Mouse (Mus musculus) spleen, postnatal 36 days (tissue): ENCODE data around the gene Tbc1d21.

ENCODE experiments used
- DNase-seq, 2 experiments: peaks; one replicate each; pipeline ENCODE4 v3.0.0; 2022; ENCODE audit warnings: low spot score in 2 of 2, mixed read lengths in 1 of 2

The Tbc1d21 gene

DNA sequence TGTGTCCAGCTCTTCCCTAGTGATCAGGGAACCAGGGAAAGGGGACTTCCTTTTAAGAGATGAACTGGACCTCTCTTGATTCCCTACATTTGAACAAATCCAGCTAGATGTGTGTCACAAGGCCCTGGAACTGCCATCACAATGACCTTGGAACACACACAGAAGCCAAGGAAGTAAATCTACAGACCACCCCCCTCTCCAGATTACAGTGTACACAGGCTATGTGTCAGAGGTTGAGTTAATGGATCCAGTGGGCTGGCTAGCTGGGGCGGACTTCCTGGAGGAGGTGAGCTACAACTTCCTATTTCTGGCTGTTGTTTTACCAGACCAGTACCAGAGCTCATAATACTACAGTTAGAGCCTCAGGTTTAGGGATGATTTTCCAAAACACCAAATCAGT, at the start of gene Tbc1d21:
TSS of gene Tbc1d21 (minus strand) at position 101 of the 400 bp plus-strand sequence.
- DNase-seq, result no peak

DNA sequence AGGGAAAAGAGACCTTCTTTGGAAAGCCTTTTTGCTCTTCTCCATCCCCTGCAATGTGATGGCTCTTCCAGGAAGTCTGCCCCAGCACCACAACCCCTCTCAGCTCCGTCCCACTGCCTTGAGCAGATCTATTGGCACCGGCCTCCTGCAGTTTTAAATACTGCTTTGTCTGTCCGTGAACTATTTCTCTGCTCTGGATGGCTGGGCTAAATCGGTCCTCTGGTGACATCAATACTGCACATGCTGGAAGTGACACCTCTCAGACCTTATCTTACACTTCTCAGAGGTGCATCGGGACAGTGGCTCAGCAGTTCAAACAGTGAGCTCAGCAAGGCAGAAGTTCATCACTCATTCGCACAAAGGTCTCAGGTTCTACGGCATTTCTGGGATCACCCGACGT, 41.3 kb upstream of the Tbc1d21 start:
- DNase-seq, result no peak

DNA sequence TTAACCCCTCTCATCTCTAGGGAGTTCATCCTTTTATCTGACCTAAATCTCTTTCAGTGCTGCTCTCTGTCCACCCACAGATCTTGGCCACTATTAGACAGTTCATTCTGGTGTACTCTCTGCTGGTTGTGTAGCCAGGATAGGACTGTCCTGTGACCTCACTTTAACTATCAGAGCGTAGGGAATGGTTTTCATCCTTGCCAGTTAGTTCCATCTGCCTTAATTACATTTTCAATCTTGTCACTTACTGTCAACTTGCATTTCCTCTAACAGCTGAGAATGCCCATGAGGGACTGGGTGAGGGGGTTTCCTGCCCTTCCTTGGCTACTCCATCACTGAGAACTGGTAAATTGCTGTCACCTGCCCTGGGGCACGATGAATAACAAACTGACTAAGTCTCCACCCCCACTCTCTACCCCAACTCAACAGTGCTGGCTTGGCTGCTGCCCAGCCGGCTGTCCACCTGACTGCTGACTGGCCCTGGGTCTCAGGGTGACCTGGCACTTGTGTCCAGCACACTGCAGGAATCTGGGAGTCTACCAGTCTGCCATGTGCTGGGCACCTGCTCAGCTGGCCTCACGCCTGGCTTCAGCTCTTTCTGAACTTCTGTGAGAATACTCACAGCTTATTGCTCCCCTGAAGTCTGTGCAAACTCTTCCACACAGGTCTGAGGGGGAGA, 39.9 kb upstream of the Tbc1d21 start:
- no peak for DNase-seq

DNA sequence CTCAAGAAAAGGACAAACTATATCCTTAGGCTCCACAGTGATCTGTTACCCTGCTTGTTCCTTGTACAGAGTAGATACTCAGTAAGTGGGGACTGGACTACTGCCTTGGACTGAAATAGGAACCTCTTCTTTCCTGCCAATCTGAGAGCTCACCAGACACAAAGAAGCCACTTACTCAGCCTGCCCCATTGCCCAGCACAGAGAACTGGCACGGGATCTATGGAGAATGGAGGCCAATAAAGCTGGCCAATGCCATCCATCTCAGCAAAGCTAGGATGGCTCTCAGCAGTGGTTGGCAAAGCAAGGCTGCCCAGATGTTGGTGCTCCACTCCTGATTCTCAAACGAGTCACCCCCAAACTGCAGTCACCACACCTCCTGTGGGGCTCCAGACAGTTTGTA, 39.0 kb upstream of the Tbc1d21 start:
- no peak for DNase-seq

DNA sequence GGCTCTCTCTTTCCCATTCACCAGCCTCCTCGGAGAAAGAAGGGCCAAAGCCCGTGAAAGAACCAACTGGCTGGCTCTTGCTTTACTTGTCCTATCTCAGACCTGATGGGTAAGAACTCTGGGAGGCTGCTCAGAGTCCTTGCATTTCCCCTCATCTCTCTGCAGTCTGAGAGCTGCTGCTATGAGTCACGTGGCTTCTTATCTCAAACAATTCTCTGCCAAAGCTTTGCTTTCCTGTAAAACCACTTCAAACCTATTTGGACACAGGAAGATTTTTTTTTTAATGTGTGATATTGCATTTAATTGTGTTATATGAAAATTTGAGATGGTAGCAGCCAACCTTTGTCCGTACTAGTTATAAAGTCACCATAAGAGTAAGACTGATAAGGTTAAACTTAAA, 34.2 kb upstream of the Tbc1d21 start:
- no peak for DNase-seq

DNA sequence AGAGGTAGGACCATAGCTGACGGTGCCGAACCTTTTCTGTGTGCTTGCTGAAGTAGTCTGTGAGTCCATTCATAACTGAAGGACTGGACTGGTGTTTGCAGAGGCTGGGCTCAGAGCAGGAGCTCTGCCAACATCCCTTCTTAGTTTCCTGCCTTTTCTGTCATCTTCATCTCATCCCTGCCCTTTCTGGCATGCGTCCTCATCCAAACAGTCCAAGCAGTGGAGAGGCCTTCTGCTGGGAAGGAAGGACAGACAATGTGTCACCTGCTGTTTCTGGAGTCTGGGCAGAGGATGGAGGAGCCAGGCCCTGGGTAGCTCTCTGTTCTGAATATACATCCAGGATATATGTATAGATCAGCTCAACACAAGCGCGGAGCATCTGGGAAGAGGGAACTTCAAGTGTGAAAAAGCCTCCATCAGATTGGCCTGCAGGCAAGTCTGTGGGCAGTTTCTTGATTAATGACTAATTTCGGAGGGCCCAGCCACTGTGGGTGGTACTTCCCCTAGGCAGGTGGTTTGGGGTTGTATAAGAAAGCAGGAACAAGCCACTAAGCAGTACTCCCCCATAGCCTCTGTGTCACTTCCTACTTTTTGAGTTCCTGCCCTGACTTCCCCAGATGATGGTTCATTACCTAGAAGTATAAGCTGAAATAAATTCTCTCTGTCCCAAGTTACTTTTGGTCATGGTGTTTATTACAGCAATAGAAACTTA, 31.3 kb upstream of the Tbc1d21 start:
- peak; percentile 6 to 16 for DNase-seq

DNA sequence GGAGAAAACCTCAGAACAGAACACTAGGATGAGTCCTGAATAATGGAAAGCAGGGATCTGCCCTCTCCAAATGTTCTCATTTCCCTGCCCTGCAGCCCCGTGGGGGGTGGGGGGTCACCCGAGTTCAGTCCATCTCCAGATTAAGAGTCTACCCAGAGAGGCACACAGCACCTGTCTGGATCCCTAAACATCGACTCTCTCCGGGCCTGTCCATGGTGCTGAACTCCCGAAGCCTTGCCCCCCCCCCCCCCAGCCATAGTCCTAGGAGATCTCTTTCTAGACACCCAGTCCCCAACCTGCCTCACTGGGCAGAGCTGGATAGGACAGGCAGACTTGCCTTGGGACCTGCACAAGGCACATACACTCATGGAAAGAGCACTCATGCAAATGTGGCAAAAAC, 29.4 kb upstream of the Tbc1d21 start:
- DNase-seq, result no peak

DNA sequence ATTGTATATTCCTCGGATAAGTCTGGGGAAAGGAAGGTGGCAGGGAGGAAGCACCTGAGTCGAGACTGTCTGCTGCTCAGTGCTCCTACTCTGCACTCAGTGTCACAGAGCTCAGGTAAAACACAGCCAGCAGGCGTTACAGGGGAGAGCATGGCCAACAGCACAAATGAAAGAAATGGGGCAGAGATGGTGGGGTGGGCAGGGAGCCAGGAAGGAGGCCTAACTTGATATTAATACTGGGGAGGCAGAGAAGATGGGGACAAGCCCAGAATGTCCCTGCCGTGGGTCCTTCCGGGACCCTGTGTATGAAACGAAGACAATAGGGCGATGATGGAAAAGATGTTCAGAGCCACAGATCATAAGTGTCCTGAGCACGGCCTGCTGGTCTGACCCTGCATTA, 24.4 kb upstream of the Tbc1d21 start:
- no peak for DNase-seq

DNA sequence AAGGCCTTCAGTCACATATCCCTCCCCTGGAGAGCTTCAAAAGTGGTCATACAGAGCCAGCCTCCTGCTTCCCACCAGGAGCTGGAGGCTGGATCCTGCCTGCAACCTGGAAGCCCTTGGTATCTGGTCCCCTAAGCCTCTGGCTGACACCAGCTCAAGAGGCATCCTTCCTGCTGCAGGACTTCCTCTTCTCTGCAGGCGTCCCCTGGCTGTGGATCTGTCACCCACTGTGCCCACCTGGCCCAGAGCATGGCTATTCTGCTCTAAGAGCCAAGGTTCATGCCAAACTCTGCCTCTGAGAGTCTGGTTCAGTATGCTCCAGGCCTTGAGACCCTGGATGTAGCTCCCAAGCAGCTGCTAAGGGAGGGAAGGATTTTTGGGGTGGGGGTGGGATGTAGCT, 23.6 kb upstream of the Tbc1d21 start:
- DNase-seq, result no peak

DNA sequence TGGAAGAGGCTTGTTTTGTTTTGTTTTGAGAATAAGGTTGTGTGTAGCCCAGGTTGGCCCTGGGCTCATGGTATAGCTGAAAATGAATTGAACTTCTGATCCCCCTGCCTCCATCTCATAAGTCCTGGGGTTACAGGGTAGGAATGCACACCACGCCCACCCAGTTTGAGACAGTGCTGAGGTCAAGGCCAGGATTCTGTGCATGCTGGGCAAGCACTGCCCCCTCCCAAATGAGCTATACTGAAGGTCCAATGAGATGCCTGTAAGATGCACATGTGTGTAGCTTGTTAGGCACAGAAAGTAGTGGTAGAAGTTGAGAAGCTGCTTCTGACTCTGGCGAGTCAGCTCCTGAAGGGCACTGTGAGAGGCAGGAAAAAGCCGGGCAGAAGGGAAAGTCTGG, 18.1 kb upstream of the Tbc1d21 start:
- DNase-seq, result no peak

DNA sequence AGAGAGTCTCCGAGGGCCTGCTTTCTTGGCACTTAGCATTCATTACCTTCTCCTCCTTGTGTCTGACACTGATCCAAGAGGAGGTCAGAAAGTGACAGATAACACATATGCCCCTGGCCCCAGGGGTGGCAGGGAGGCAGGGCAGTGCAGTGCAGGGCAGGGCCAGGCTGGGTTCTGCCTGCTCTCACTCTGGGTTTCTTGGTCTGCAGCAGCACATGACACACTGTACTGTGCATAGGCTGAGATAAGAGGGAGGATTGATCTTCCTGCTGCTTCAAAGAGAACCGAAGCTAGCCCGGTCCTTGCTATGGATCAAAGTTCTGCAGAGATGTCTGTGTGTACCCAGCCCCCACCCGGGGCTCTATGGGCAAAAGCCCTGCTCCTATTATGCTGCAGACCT, 8.6 kb upstream of the Tbc1d21 start:
- no peak for DNase-seq

DNA sequence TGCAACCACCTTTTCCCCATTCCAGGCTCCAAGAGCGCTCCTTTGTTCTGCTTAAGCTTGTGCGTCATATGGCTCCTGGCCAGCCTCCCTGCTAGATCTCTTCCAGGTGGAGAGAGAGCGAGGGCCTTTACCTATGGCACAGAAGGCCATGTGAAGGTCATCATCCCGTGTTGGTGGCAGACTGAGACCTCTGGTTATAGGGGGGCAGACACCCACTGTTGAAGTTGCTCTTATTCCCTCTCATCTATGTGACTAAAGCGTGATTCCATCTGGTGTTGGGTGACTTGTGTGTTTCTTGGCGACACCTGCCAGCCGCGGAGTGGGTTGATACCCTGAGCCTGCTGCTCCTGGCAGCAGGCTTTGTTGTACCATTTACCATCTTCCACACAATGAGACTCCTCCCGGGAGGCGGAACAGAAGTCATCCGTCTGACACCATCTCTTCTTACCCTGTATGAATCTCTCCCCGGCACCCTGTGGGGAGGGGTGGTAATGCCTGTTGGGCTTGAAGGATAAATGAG, 3.7 kb upstream of the Tbc1d21 start:
- DNase-seq, result no peak

DNA sequence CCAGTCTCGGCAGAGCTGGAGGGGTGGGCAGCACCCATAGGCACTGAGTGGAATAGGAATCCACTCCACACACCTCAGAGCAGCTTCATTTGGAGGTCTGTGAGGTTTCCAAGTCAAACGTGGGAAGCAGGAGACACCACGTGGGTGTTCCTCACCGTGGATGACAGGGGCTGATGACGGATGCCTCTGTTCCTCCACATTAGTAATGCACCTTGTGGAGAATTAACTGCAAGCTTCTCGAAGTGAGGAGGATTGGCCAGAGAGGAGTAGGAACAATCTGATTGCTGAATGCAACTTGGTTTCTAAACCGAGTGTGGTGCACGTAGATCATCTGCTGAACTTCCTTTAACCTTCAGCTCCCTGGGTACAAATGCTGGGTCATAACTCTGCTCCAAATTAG, 1.7 kb upstream of the Tbc1d21 start:
- DNase-seq, result no peak

DNA sequence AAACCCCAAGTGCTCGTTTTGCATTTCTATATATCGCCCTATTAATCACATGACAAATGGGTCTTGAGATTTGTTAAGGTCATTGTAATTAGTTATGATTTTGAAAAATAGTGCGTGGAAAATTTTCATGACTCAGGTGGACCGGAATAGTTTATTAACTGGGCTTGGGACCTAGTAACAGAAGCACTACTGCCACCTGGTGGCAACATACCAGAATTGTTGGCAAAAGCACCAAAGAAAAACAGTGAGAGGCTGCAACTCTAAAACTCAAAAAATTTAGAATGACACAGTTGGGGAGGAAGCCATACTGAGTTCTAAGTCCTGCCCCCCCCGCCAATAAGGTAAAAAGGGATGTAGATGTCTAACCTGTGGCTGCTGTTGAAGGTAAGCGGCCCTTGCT, 611 bp downstream of the Tbc1d21 start:
- peak in 1 of 2 experiments; percentile 12 for DNase-seq

DNA sequence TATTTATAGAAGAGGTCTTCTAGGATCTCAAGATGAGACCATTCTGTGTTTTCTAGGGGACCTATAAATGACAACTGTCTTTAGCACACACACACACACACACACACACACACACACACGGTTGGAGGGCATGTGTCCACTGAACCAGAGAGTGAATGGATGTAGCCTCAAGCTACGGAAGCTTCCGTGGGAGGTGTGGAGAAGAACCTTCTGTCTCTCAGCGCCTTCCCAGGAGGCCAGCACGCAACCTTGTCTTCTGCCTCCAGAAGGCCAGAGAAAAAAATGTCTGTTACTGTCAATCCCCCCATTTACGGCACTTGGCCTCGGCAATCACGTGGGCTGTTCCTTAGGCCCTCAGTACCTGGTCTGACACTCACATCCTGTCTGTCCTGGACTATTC, 5.9 kb downstream of the Tbc1d21 start:
- no peak for DNase-seq

DNA sequence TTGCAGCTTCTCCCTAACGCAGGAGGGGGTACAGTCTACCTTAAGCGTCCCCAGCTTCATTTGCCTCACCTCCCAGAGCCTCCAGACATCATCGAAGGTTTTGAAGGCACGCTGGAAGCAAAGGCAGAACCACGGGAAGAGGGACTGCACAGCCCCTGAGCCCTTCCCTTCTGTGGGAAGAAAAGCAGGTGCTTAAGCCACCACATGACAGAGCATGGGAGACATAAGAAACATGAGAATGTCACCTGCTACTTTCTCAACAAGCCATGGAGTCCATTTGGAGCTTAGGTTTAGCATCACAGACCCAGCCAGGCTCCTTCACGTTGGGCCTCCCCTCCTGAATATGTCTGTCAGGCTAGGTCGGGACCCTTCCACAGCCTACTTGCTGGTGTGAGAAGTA, 8.3 kb downstream of the Tbc1d21 start:
- DNase-seq, result no peak

DNA sequence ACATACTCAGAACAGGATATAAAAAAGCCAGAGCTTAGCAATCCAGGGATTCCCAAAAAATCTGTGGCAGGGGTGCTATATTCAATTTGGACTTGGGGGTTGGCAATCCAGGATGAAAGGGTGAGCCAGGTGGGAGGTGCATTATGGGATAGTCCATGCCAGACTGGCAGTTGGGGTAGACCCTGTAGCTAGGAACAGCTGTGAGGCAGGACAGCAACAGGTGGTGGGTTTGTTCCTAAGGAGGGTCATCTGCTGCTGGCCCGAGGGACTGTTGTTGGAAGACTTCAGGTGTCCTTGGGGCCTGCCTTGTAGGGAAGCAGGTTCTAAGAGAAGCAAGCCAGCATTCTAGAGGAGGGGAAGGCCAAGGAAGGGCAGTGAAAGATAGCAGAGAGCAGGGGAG, 8.9 kb downstream of the Tbc1d21 start:
- DNase-seq, result no peak

DNA sequence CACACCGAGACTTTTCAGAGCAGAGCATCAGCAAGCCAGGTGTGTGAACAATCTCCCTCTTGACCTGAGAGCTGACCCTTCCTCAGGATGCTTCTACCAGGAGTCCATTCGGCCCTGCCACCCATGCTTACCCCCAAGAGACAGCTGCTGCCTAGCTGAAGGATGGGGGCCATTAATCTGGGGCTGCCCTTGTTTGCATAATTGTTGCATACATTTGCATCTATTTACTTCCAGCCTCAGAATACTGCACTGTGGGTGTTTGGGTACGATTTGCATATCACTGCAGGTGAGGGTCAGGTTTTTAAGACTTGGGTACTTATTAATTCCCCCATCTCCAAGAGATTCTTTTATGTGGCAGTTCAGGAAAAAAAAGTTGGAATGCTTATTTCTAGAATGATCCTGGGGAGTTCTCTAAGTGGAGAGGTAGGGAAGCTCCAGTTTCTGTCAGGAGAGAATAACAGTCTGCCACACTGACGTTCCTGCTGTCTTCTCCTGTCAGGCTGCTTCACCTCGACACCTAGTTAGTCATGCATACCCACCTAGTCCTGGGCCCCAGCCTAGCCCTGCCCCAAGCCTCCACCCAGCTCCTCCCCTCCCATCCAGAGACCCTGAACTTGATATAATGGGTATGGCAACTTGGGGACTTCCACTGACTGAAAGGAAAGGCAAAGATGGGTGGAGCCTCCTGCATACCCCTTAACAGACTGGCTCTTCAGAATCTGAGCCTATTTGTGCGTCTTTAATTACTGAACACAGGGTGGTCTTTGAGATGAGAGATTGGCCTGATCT, 14.8 kb downstream of the Tbc1d21 start:
- DNase-seq, result no peak

DNA sequence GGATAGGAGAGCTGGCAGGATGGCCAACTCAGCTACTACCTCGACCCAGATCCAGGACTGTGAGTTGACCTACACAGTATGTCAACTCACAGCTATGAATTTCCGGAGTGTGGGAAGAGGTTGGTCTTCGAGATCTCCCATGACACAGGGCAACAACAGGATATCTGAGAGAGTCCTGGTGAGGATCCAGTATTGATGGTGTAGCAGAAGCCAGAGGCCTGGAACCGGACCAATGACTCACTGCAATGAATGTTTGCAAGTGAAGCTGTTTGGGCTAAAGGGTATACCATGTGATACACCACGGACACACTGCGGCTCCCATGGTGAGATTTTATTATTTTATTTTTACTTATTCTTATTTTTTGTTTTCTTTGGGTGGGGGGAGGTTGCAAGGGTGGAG, 15.6 kb downstream of the Tbc1d21 start:
- no peak for DNase-seq

DNA sequence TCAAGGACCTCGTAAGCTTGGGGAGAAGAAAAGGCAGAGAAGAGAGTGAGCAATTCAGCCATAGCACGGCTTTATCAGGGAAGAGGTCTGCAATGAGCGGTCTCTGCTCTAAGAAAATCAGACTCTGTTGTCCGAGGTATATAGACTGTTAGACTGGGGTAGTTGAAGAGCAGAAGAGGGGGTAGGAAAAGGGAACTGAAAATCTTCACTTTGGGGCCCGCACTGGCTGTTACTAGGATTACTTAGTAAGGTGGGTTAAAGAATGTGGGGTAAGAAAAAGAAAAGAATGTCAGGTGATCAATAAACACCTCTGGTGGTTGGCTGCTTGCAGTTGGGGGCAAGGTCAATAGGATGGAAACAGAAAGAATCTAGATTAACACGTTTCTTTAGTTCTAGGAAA, 17.0 kb downstream of the Tbc1d21 start:
- no peak for DNase-seq

DNA sequence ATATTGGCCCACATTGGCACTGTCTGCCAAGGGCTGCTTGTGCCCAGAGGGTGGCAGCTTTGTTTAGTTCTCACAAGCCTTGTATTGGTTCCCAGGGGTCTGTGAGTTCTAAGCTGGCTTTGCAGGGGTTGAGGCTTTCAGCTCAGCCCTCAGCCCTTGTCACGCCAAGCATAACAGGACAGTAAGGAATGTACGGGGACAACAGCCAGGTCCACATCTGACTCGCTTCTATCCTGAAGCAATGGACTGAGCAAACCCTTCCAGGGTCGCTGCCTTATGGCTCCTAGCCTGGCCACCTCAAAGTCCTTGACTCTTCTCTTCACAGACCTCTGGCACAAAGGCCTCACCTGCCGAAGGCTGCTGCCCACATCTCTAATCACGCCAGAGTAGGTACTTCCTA, 22.5 kb downstream of the Tbc1d21 start:
- DNase-seq, result no peak

DNA sequence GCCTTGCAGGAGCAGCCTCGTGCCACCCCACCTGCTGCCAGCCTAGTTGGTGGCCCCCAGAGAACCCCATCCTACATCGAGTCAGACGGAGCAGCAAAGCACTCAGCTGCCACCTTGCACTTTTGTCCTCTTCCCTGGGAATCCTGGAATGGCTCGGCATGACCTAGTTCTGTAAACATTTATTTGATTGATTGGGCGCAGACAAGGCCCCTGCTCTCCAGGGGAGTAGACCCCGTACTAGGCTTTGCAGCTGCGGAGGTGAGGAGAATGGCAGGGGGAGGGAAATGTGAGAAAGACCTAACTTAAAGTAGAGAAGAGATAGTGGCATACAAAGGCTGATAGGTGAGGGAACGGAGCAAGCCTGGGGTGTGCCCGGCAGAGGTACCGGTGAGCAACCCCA, 23.8 kb downstream of the Tbc1d21 start:
- no peak for DNase-seq

DNA sequence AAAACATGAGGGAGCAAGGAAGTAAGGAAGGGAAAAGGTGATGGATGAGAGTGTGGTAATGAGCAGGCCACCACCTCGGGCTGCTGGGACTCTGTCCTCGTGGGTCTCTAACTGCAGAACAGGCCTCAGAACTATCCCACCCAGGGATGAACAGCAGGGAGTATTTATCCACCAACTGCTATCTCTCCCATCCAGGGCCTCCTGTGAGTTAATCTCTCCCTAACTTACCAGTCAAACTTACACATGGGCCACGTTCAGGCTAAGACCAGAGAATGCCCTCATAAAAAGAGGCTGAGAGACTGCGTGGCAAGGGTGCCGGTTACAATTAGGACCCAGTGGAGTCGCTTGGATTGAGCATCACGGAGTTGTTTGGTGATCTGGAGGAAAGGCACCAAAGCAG, 24.3 kb downstream of the Tbc1d21 start:
- no peak for DNase-seq
